Mouse (Mus musculus): ENCODE measurements at regions not wholly inside any gene's neighbourhood (a gene's known extent, or its start where the extent isn't known, plus 50 kb on each side); places are given as distances from the start of the nearest gene placed in this dataset.

- TF ChIP-seq CTCF (IDR thresholded peaks at IDR 0.05; ENCODE audit: control insufficient read depth, insufficient read depth, insufficient replicate concordance, low read depth, low read length) (no peak), POLR2A (IDR thresholded peaks at IDR 0.05; ENCODE audit: control insufficient read depth, low read depth, low read length) (no peak)
Observed at GRCm38 (mm10) chr4:84092509-84092908, 567.2 kb downstream of the Ccdc171 start.
